Mouse (Mus musculus): Measurements from ENCODE around the gene Ltb4r1.

Gene Ltb4r1

GRCm38 (mm10) chr14:55765696-55766095 lies at the start of gene Ltb4r1:
TSS of gene Ltb4r1 (plus strand) at chr14:55765962.
- DNase-seq (ENCODE audit: low spot score in 2 of 2): no peak

- no peak for DNase-seq (ENCODE audit: low spot score in 2 of 2)
Measured at GRCm38 (mm10) chr14:55716271-55716670, 49.5 kb upstream of the Ltb4r1 start.

- no peak for DNase-seq (ENCODE audit: low spot score in 2 of 2)
Measured at GRCm38 (mm10) chr14:55716884-55717283, 48.9 kb upstream of the Ltb4r1 start.

- no peak for DNase-seq (ENCODE audit: low spot score in 2 of 2)
Measured at GRCm38 (mm10) chr14:55719737-55720136, 46.0 kb upstream of the Ltb4r1 start.

GRCm38 (mm10) chr14:55720666-55721065 lies 45.1 kb upstream of the Ltb4r1 start:
- DNase-seq (ENCODE audit: low spot score in 2 of 2): no peak

GRCm38 (mm10) chr14:55721076-55721475 lies 44.7 kb upstream of the Ltb4r1 start:
- no peak for DNase-seq (ENCODE audit: low spot score in 2 of 2)

GRCm38 (mm10) chr14:55721700-55722437 lies 43.9 kb upstream of the Ltb4r1 start, which contains the start of gene Rabggta:
TSS of gene Rabggta (minus strand) at chr14:55722263.
- DNase-seq (ENCODE audit: low spot score in 2 of 2): peak; percentile 84 to 90

- DNase-seq (ENCODE audit: low spot score in 2 of 2): no peak
Measured at GRCm38 (mm10) chr14:55722438-55722945, 43.3 kb upstream of the Ltb4r1 start.

GRCm38 (mm10) chr14:55723433-55723832 lies 42.3 kb upstream of the Ltb4r1 start:
- no peak for DNase-seq (ENCODE audit: low spot score in 2 of 2)

GRCm38 (mm10) chr14:55724411-55724871 lies 41.3 kb upstream of the Ltb4r1 start:
- DNase-seq (ENCODE audit: low spot score in 2 of 2): no peak

GRCm38 (mm10) chr14:55726261-55726660 lies 39.5 kb upstream of the Ltb4r1 start:
- no peak for DNase-seq (ENCODE audit: low spot score in 2 of 2)

- no peak for DNase-seq (ENCODE audit: low spot score in 2 of 2)
Measured at GRCm38 (mm10) chr14:55727889-55728685, 37.7 kb upstream of the Ltb4r1 start.

GRCm38 (mm10) chr14:55730116-55730515 lies 35.6 kb upstream of the Ltb4r1 start:
- no peak for DNase-seq (ENCODE audit: low spot score in 2 of 2)

GRCm38 (mm10) chr14:55730531-55731032 lies 35.2 kb upstream of the Ltb4r1 start:
- no peak for DNase-seq (ENCODE audit: low spot score in 2 of 2)

GRCm38 (mm10) chr14:55733889-55734288 lies 31.9 kb upstream of the Ltb4r1 start:
- DNase-seq (ENCODE audit: low spot score in 2 of 2): no peak

- DNase-seq (ENCODE audit: low spot score in 2 of 2): no peak
Measured at GRCm38 (mm10) chr14:55734869-55735268, 30.9 kb upstream of the Ltb4r1 start.

- no peak for DNase-seq (ENCODE audit: low spot score in 2 of 2)
Measured at GRCm38 (mm10) chr14:55735334-55735733, 30.4 kb upstream of the Ltb4r1 start.

GRCm38 (mm10) chr14:55735758-55736157 lies 30.0 kb upstream of the Ltb4r1 start:
- DNase-seq (ENCODE audit: low spot score in 2 of 2): no peak

- DNase-seq (ENCODE audit: low spot score in 2 of 2): no peak
Measured at GRCm38 (mm10) chr14:55737086-55737687, 28.6 kb upstream of the Ltb4r1 start.

GRCm38 (mm10) chr14:55743711-55744110 lies 22.1 kb upstream of the Ltb4r1 start:
- peak; percentile 74 to 88 for DNase-seq (ENCODE audit: low spot score in 2 of 2)

GRCm38 (mm10) chr14:55745180-55745860 lies 20.4 kb upstream of the Ltb4r1 start, which contains the start of the genes Dhrs1 and Nop9:
TSS of gene Dhrs1 (minus strand) at chr14:55745690.
TSS of gene Nop9 (plus strand) at chr14:55745693.
- peak; percentile 85 to 90 for DNase-seq (ENCODE audit: low spot score in 2 of 2)

Data from urinary bladder, postnatal 4 days (tissue).